Mouse (Mus musculus) heart, postnatal 0 days (tissue): Measurements from ENCODE around the gene Mapkapk5. TPM values are rescaled to one million over a fixed set of nuclear protein-coding genes. Genes with fewer than 3 reads are reported as not detected.

ENCODE experiments used
- ATAC-seq: fragments of 200-750 bp; cut with Nextera tagmentation; 2 replicates; pipeline ENCODE4 v1.8.0; 2017; ENCODE audit warnings: low read depth, moderate number of reproducible peaks, moderate library complexity; ENCODE audit not compliant: insufficient read depth
- DNase-seq: peaks from one replicate; pipeline ENCODE4 v3.0.0-alpha.2; 2016; ENCODE audit warnings: low spot score
- H3K27ac ChIP-seq: fragments of 300-500 bp; sonication (generic); 2 replicates; pipeline ENCODE4 v1.5.1; 2014; ENCODE audit warnings: low read depth, mild to moderate bottlenecking
- H3K27me3 ChIP-seq: fragments of 300-500 bp; sonication (generic); 2 replicates; pipeline ENCODE4 v1.6.1; 2014; ENCODE audit warnings: low read length, mixed read lengths; ENCODE audit not compliant: control insufficient read depth, insufficient read depth
- H3K36me3 ChIP-seq: fragments of 300-500 bp; sonication (generic); replicated peaks from 2 replicates; pipeline ENCODE4 v1.6.1; 2014; ENCODE audit warnings: low read length, mixed read lengths; ENCODE audit not compliant: control insufficient read depth, insufficient read depth
- H3K4me1 ChIP-seq: fragments of 300-500 bp; sonication (generic); 2 replicates; pipeline ENCODE4 v1.6.1; 2014; ENCODE audit warnings: antibody characterized with exemption; ENCODE audit not compliant: control insufficient read depth, insufficient read depth
- H3K4me2 ChIP-seq: fragments of 300-500 bp; sonication (generic); 2 replicates; pipeline ENCODE4 v1.6.1; 2014; ENCODE audit warnings: low read depth, mild to moderate bottlenecking, low read length, moderate library complexity
- H3K4me3 ChIP-seq: fragments of 300-500 bp; sonication (generic); 2 replicates; pipeline ENCODE4 v1.5.1; 2014; ENCODE audit warnings: low read depth, low read length
- H3K9ac ChIP-seq: fragments of 300-500 bp; sonication (generic); replicated peaks from 2 replicates; pipeline ENCODE4 v1.6.1; 2014; ENCODE audit warnings: low read depth, low read length, mixed read lengths
- H3K9me3 ChIP-seq: fragments of 300-500 bp; sonication (generic); replicated peaks from 2 replicates; pipeline ENCODE4 v1.6.1; 2016; ENCODE audit warnings: low read length; ENCODE audit not compliant: control insufficient read depth
- CTCF ChIP-seq: IDR thresholded peaks from 2 replicates; pipeline ENCODE4 v1.5.1; 2016; ENCODE audit warnings: antibody characterized with exemption, control low read depth, low read depth
- EP300 ChIP-seq: IDR thresholded peaks from 2 replicates; pipeline ENCODE4 v1.6.1; 2016; ENCODE audit warnings: antibody characterized with exemption, low read depth
- WGBS: fragments of 180-500 bp; shearing (Covaris S2); extraction: QIAGEN DNeasy Blood & Tissue Kit; methylation state at CpG from one replicate; pipeline ENCODE4 v1.1.7; 2014; 5-methylcytosine and 5-hydroxymethylcytosine counted together
- polyA plus RNA-seq: library from polyadenylated mRNA; unstranded; fragments of >200 nt; fragmentation: Nextera tagmentation; extraction: Ambion mirVana; gene quantifications from 2 replicates; pipeline ENCODE4 v1.2.1, GENCODE M21; 2015
- total RNA-seq: library from RNA; depleted of rRNA; stranded (reverse); fragments of >200 nt; gene quantifications from 2 replicates; pipeline ENCODE4 v1.2.3, GENCODE M21; 2014; ENCODE audit warnings: low replicate concordance

Mapkapk5 gene
- total and polyA plus RNA-seq, 2 experiments from 2014 or later: 31.0 to 61.7 TPM

DNA sequence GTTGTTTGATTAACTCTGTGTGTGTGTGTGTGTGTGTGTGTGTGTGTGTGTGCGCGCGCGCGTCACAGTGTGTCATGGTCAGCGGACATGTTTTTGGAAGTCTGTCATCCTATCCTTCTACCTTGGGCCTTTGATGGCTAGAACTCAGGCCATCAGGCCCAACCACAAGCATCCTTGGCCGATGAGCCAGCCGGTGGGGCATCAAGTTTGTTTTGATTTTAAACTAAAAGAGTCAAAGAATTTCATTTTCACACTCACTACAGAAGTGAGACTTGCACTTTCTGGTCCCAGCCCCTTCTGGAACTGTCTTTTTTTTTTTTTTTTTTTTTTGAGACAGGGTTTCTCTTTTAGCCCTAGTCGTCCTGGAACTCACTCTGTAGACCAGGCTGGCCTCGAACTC is 39.3 kb upstream of the Mapkapk5 start:
- ATAC-seq (no peak), DNase-seq (no peak)
- WGBS: 92% methylated on average over 10 of the region's 10 CpGs

DNA sequence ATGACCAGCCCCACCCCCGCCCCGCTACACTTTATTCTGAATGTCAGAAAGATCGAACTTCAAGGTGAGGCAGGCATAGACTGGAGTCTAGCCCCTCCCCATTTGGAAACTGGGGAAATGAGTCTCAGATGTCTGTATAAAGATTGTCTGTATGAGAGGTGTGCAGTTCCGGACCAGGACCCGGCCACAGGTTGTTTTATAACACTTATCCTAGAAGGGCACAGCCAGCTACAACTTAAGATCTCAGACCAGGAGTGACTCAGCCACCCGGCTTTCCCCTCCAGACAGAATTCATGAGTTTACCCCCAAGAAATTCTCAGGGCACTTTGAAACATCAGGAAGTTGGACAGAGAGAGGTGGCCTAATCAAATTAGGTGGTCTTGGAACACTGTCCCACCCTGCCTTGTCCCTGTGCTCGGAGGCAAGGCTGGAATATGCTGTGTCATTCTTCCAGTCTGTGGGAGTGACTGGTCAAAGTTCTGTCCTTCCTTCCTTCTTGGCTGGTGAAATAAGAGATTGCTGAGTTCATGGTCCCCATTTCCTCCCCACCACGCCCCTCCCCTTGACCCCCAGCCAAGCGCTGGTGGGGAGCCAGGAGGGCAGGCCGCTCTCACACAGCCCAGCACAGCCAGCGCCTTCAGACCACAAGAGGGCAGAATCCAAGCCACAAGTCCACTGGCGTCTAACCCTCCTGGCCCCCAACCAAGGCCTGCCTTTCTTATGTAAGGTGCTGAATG is 38.2 kb upstream of the Mapkapk5 start:
- Histone ChIP-seq H3K9ac (no peak overlapping the region), H3K4me3 (no peak overlapping the region), H3K9me3 (no peaks in the 10 kb centered on the region), H3K27me3 (no peaks in the 10 kb centered on the region), H3K4me1 (peaks cover 10% of the 10 kb centered on the region; the same call in 1 of the 2 replicates), H3K4me2 (no peak overlapping the region), H3K27ac (peak overlapping the region; percentile 10; the same call in 1 of the 2 replicates), H3K36me3 (peaks cover 13% of the 10 kb centered on the region; the same call in 1 of the 2 replicates)
- TF ChIP-seq CTCF (peak; percentile 81), EP300 (no peak)
- peak; percentile 87 for ATAC-seq
- 50% methylated on average over 12 of the region's 12 CpGs for WGBS
- DNase-seq: peak; percentile 82

More for the DNA sequence above, 39.3 kb upstream of the Mapkapk5 start:
- H3K27ac ChIP-seq: no peak overlapping the region
- H3K36me3 ChIP-seq: 0 out of 2 replicates have a peak, but pooled peaks cover 5% of the 10 kb centered on the region
- H3K9me3 ChIP-seq: no peaks in the 10 kb centered on the region
- H3K9ac ChIP-seq: no peak overlapping the region
- no peak overlapping the region for H3K4me3 ChIP-seq
- TF ChIP-seq EP300 (no peak), CTCF (no peak)
- peaks cover 10% of the 10 kb centered on the region; the same call in 1 of the 2 replicates for H3K4me1 ChIP-seq
- no peak overlapping the region for H3K4me2 ChIP-seq
- no peaks in the 10 kb centered on the region for H3K27me3 ChIP-seq

DNA sequence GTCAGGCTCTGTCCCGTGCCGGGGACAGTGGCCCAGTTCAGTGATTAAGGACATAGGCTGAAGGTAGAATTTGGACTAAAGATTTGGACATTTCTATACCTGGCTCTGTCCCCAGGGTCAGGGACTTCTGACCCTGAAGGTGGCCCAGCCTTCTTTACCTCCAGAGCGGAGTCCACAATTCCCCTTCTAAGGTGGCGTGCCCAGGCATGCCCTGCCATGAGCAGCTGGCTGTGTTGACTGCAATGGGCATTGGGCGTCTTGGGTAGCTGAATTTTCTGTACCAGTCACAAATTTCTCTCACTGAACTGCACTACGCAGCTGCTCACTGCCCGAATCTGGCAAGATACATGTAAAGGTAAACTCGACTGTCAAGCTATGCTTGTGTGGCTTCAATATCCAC is 36.2 kb upstream of the Mapkapk5 start:
- TF ChIP-seq EP300 (no peak), CTCF (no peak)
- Histone ChIP-seq H3K4me3 (no peak overlapping the region), H3K4me2 (no peak overlapping the region), H3K27me3 (no peaks in the 10 kb centered on the region), H3K9ac (no peak overlapping the region), H3K27ac (no peak overlapping the region), H3K9me3 (no peaks in the 10 kb centered on the region), H3K4me1 (peaks cover 10% of the 10 kb centered on the region; the same call in 1 of the 2 replicates), H3K36me3 (peaks cover 15% of the 10 kb centered on the region; the same call in 1 of the 2 replicates)
- no peak for ATAC-seq
- WGBS: 88% methylated on average over 8 of the region's 8 CpGs
- DNase-seq: no peak

DNA sequence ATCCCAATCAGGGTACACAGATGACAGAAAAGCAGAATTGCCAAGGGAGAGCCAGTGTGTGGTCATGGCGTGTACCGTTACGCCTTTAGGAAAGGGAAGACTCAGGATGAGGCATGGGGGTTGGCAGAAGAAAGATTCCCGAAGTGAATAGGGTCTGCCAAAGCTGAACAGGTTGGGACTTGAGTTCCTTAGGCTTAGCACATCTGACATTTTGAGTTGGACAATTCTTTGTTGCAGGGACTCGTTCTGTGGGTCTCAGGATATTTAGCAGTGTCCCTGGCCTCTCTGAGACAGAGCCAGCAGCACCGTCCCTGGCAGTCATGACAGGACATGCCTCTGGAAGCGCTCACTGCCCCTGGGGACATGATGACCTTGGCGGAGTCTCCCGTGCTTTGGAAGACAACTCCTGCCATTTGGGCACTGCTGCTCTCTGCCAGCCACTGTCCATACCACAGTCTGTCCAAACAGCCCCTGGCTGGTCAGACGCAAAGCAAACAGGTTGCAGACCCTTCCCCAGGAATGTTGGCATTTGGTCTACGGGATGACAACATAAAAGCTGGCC is 31.3 kb upstream of the Mapkapk5 start:
- 67% methylated on average over 11 of the region's 11 CpGs for WGBS
- H3K27ac ChIP-seq: peak overlapping the region; percentile 18; the same call in 1 of the 2 replicates
- DNase-seq (no peak), ATAC-seq (no peak)
- H3K9ac ChIP-seq: no peak overlapping the region
- no peaks in the 10 kb centered on the region for H3K27me3 ChIP-seq
- H3K4me2 ChIP-seq: no peak overlapping the region
- H3K36me3 ChIP-seq: peaks cover 24% of the 10 kb centered on the region
- TF ChIP-seq EP300: no peak
- no peak for TF ChIP-seq CTCF
- H3K4me1 ChIP-seq: no peaks in the 10 kb centered on the region
- H3K9me3 ChIP-seq: no peaks in the 10 kb centered on the region
- no peak overlapping the region for H3K4me3 ChIP-seq

DNA sequence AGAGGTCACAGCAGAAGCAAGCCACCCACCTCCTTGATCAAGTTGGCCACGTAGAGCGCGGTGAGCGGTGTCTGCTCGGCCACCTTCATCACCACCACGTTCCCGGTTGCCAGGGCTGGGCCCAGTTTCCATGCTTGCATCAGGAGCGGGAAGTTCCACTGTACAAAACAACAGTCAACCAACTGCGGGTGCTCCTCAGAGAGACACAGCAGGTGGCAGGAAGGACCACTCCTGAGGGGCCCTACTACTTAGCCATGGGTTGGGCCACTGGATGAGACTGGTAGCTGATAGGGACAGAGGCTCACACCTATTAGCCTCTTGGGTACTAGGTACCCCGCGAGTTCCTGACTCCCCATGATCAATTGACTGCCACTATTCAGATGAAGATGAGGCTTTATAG is 30.2 kb upstream of the Mapkapk5 start:
- Histone ChIP-seq H3K4me2 (no peak overlapping the region), H3K4me3 (no peak overlapping the region), H3K27ac (no peak overlapping the region), H3K4me1 (no peaks in the 10 kb centered on the region), H3K9ac (no peak overlapping the region), H3K9me3 (no peaks in the 10 kb centered on the region), H3K27me3 (no peaks in the 10 kb centered on the region), H3K36me3 (peaks cover 27% of the 10 kb centered on the region)
- no peak for DNase-seq
- TF ChIP-seq CTCF (no peak), EP300 (no peak)
- ATAC-seq: no peak
- 87% methylated on average over 11 of the region's 11 CpGs for WGBS
